Mouse (Mus musculus): ENCODE data around the gene Dhh.
A peak's percentile ranks its signal among the peaks of the same experiment; 100 is the strongest.
"Not testable (repeated sequence)": the region's sequence is repeated elsewhere in the genome, so short reads cannot be mapped to it uniquely, and the experiment has no call there.

The Dhh gene

GRCm38 (mm10) chr15:98897928-98898800 lies at the start of gene Dhh:
Gene Dhh, minus strand, starts transcription at chr15:98898540.
- peak; percentile 63 for DNase-seq

GRCm38 (mm10) chr15:98947884-98948283 lies 49.5 kb upstream of the Dhh start:
- DNase-seq: no peak

DNA sequence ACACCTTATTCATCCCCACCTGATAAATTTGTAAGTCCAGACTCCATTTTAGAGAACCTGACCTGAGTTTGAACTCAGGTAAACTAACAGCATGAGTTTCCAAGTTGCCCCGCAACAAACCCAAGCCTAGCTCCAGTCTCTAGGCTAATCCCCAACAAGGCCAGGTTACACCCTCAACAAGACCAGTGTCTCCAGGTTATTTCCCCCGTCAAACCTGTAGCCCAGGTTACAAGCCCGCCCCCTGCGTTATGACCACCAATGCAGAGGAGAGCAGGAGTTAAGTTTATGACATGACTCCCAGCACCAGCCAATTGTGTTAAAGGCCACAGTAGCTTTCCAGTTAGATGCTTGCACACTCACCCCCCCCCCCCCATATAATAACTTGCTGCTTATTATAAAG lies 44.8 kb upstream of the Dhh start:
- no peak for DNase-seq

DNA sequence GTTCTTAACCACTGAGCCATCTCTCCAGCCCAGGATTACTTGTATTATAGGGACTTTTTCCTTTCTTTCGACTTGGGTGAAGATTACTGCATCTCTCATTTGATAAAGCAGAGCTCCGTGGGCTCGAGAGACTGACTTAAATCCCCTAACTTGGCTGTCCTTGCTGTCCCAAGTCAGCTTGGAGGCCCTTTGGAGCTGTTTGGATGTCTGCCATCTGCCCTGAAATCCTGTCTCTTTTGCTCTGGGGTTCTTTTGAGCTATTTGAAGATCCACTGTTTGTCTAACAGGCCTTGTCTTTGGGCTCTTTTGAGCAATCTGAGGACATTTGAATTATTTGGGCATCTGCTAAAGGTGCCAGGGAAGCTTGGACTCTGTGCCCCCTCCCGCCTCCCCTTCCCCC lies 43.7 kb upstream of the Dhh start:
- DNase-seq: peak; percentile 48

DNA sequence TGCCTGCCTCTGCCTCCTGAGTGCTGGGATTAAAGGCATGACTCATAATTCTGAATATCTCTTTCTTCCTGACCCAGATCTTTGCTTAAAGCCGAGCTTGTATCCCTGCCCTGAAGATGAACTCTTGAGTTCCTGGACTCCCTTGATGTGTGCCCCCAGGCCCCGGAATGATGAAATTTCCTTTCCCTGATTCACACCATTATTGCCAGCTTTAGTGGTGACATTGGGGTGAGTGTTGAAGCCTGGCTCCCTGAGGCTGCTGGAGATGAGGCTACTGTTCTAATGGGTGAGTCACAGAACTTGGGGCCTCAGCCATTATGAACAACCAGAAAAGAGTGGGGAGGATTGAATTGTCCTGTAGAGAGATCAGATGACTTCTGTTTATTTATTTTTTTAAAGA lies 43.2 kb upstream of the Dhh start:
- DNase-seq: no peak

GRCm38 (mm10) chr15:98940816-98941215 lies 42.5 kb upstream of the Dhh start:
- DNase-seq: no peak

DNA sequence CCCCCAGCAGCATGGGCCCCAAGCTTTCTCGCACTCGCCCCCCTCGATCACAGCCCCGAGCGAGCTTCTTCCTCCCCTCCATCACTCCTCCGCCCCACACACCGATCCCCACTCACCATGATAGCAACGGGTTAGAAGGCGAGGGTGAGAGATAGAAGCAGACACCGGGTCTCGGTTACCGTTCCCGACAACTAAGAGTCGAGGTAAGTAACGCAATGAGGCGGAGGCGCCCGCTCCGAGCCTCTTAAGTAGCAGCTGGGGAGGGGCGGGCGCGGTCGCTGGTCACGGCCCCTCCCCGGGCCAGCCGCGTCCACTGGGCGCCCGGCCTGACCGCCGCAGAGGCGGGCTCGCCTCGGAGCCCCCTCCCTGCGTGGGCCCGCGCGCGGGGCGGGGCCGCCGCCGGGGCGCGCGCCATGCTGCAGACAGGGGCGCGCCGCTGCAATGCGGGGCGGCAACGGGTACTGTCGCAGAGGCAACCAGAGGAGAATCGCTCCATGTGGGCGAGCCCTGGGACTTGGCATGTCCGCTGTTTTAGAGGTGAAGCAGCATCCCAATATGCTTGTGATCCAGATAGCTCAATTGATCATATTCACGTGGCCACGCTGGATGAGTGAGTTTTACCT lies 36.0 kb upstream of the Dhh start, which contains the start of gene Tuba1b:
Tuba1b (minus strand) TSS at position 349 of the 623 bp plus-strand sequence.
- DNase-seq: peak; percentile 96

DNA sequence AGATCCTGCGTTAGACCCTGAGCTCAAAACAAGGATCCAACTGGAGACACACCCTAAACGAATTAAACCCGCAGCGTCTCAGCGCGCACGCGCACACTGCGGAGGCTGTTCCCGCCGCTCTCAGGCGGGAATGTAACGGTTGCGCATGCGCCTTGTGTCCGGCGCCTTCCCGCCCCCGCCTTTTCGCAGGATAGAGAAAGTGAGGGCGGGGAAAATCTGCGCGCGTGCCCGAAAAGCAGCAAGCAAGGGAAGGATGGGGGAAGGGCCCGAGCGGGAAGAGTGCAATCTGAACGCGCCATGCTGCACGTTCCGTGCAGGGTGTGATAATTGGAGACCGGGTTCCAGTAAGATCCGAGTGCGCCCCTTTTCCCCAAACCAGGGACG lies 35.5 kb upstream of the Dhh start:
- peak; percentile 99 for DNase-seq

DNA sequence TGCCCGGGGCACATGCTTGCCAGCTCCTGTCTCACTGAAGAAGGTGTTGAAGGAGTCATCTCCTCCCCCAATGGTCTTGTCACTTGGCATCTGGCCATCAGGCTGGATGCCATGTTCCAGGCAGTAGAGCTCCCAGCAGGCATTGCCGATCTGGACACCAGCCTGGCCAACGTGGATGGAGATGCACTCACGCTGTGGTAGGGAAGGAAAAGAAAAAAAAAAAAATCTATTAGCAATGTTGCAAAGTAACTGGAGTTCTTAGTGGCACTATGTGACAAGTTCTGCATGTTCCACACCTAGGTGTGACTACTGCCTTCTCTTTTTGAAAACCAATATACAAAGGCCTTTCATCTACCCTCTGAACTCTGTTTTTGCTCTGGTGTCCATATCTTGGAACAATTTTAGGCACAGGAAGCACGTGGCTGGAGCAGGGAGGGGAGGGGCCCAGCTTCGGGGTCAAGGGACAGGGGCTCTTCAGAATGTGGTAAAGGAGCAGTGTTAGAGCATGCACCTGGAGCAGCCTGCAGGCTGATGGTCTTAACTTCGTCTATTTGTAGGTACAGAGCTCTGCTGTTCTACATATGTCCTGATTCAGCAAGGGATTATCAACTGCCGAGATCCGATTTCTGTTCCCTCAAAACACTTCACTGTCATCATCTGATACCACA lies 34.8 kb upstream of the Dhh start:
- not testable (repeated sequence) for DNase-seq

DNA sequence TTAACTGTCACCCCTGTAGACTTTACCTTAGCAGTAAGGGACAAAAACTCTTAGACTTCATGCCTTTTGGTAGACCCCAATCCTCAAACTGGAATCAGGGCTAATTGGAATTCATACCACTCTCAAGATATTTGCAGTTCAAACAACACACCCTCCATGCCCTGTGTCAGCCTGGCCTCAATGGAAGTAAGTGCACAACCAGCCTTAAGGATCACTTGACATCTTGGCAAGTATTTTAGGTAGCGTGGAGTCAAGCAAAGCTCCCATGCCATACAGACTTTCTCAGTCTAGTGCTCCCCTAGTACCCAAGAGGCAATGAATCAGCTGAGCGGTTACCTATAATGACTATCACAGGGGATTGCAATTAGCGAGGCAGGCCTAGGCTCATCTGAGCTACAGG lies 32.7 kb upstream of the Dhh start:
- DNase-seq: no peak

DNA sequence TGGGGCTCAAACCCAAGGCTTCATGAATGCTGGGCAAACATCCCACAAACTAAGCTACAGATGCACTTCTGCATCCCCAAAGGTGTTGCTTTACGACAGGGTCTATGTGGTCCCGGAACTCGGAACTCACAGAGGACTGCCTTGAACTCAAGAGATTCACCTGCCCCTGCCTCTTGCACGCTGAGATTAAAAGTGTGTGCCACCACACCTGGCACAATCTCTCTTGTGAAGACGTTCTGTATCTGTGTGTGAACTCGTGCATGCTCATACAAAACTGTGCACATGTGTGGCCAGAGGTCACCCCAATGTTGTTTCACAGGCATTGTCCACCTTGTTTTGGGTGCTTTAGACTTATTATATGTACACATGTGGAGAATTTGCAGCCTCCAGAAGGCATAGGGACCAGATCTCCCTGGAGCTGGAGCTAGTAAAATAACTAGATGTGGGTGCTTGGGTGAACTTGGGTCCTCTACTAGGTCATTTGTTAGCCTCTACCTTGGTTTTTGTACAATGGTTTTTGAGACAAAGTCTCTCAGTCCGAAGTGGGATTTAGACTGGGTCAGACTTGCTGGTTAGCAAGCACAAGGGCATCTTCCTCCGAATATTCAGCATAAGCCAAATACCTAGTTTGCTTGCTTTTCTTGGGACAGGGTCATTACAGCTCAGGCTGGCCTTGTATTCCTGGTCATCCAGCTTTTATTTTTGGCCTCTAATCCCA lies 31.8 kb upstream of the Dhh start:
- DNase-seq: no peak

DNA sequence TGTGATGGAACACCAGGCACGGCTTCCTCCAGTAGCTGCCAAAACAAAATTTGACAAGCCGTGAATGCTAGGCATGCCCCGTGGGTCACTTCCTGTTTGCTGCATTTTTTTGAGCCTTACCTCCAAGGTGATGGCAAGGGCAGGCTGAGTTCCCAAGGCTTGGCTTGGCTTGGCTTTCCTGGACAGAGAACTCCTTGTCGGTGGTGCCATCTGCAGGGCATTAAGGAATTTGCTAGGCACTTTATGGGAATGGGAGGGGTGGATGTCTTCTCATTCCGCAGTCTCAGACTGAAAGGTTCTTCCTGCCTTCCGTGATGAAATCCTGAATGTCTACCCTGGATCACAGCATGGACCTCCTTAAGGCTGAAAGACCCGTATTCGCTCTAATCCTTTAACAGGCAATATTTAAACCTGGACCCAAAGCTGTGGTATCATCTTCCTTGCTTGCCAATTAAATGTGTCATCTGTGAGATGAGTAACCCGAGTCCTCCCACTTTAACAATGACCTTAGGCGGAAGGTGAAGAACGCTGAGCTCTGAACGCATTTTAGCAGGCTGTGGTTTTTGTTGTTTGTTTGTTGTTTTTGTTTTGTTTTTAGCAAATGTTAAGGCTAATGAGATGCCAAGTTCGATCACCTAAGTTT lies 30.4 kb upstream of the Dhh start:
- peak; percentile 87 for DNase-seq

DNA sequence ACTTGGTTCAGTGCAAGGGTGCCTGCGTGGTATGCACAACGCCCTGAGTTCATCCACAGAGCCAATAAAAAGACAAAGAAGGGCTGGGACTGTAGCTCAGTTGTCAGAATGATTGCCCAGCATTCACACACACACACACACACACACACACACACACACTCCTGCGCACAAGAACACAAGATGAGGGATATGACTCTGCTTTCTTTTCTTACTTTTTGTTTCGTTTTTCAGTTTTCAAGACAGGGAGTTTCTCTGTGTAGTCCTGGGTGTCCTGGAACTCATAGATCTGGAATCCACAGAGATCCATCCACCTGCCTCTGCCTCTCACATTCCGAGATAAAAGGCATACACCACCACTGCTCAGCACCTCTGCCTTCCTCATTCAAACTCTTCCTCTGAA lies 29.2 kb upstream of the Dhh start:
- DNase-seq: no peak

DNA sequence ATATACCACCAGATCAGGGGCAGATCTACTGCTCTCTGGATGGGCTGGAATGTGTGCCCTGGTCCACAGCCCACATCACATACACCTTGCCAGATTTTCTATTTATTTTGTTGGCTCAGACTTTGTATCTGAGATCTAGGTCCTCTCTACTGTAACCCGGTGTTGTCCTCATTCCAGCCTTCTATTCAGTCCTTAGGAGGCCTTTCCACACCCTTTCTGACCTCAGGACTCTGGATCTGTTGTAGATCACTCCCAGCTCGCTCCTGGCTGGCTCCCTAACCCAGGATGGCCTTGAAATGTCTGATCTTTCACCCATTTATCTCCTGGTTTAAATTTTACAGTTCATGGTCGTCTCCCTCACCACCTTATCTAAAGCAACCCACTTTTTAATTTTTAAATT lies 26.3 kb upstream of the Dhh start:
- no peak for DNase-seq

DNA sequence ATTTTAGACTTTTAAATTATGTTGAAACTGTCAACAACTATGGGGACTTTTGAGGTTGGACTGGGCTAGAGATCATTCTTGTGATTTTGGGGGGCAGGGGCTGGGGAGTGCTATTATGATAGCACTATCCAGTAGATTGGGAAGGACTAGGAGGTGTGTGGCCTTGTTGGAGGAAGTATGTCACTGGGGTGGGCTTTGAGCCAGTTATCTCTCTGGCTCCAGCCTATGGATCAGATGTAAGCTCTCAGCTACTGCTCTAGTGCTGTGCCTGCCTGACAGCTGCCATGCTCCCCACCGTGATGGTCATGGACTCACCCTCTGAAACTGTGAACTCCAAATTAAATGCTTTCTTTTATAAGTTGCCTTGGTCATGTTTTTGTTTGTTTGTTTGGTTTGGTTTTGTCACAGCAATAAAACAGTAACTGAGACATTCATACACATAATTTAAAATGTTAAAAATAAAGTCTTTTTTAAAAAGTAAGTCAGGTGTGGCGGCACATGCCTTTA lies 24.7 kb upstream of the Dhh start:
- DNase-seq: no peak

DNA sequence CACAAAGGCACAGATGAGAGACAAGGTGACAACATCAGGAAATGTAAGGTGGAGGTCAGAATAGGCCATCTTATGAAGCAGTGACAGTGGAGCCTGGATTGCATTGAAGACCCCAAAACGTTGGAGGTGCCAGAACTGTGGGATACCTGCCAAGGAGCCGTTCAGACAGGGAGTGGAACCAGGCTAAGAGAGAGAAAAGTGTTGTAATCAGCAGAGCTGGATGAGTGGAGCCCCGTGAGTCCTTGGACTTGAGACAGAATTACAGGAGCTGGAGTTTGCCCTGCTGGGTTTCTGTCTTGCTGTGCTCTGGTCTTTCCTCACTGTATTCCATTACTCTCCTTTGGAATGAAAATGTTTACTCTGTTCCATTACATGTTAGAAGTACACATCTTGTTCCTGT lies 24.2 kb upstream of the Dhh start:
- DNase-seq: peak; percentile 55

GRCm38 (mm10) chr15:98921510-98921909 lies 23.2 kb upstream of the Dhh start:
- DNase-seq: no peak

GRCm38 (mm10) chr15:98918499-98918895 lies 20.2 kb upstream of the Dhh start:
- not testable (repeated sequence) for DNase-seq

- DNase-seq: peak; percentile 99
These were observed 19.5 kb upstream of the Dhh start, which contains the start of gene Lmbr1l for GRCm38 (mm10) chr15:98917538-98918498. Gene Lmbr1l, minus strand, starts transcription at chr15:98918231.

GRCm38 (mm10) chr15:98917091-98917490 lies 18.8 kb upstream of the Dhh start:
- no peak for DNase-seq

DNA sequence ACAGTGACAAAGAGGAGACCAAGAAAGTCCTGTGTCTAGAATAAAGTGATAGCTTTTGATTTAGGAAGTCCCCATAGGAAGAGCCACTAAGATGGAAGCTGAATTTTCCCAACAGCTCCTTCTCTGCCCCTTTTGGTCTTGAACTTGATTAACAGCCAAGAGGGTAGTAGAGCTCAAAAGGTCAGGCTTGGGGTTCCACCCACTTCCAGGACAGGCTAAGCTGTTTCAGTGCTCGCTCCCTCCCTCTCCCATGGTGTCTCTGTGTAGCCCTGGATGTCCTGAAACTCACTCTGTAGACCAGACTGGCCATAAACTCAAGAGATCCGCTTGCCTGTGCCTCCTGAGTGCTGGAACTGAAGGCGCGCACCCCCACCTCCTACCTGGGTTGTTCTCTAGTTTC lies 17.7 kb upstream of the Dhh start:
- DNase-seq: no peak
